10 mouse cellular contexts compared by ENCODE assay signal in the genomic region with DNA sequence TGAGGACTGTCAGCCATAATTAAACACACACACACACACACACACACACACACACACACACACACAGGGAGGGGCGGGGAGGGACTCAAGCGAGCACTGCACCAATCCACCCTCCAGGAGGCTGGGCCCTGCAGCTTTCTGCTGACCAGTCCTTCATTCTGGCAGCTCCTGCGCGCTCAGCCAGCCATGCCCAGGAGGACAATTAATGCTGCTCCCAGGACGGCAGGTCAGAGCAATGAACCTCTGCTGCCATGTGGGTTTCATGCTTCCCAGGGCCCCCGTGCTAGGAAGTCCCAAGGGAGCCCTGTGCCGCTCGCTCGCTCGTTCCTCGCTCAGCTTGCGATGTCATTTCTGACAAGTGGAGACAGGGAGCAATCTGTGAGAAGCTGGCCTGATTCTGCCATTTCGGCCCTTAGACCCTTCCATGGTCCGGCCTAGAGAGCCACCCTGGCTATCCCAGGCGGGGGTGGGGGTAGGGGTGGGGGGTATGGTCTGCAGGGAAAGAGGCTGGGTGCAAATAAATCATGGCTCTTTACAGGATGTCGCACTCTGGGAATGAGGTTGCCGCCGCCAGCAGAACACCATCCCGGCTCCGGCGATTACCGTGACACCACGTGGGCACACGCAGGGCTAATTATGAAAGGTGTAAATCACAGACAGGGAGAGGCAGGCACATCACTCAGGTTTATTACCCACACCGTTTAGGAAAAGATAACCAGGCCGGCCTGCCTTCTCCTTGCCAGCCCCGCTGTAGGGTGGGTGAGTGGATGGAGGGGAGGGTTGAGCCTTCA. TPM values are rescaled to one million over a fixed set of nuclear protein-coding genes. Genes with fewer than 3 reads are reported as not detected.
DNase-seq lines count a peak whose midpoint lies in the region; ATAC-seq and TF ChIP-seq lines count a peak whose summit lies in the region.
"Had no signal": no experiment of that assay in that cellular context is flagged by ENCODE, and none has a peak within 500 bp of the region (broad histone marks: within the 10 kb centered on the region; RNA-seq: fewer than 3 reads in every experiment).

No protein-coding gene starts in this region.

- no peak overlapping the region for H3K9ac ChIP-seq in intestine, embryonic 15.5 days
- 0 out of 2 replicates have a peak overlapping the region, but pooled peaks have one; percentile 4 for H3K9ac ChIP-seq in limb, embryonic 11.5 days (ENCODE audit: low read length)
- H3K9ac ChIP-seq in heart, adult 2 months (ENCODE audit: low read depth, low read length): no peak overlapping the region

- H3K79me2 ChIP-seq in heart, adult 2 months (replicated peaks; ENCODE audit: control insufficient read depth, insufficient read depth, low read length): no peaks in the 10 kb centered on the region

- H3K27me3 ChIP-seq in intestine, embryonic 15.5 days (replicated peaks): no peaks in the 10 kb centered on the region
- H3K27me3 ChIP-seq in limb, embryonic 11.5 days (ENCODE audit: control insufficient read depth, insufficient read depth, low read length): no peaks in the 10 kb centered on the region
- H3K27me3 ChIP-seq in heart, adult 2 months (ENCODE audit: control insufficient read depth, insufficient read depth, low read length): no peaks in the 10 kb centered on the region

- DNase-seq in adrenal gland, postnatal 10 days: peak; percentile 54
- DNase-seq in adrenal gland, adult 18-20 months (ENCODE audit: low spot score in 2 of 2): no peak
- peak; percentile 51 for DNase-seq in limb, embryonic 11.5 days (ENCODE audit: low spot score)
- DNase-seq in retina, embryonic 14.5 days (ENCODE audit: low spot score): peak; percentile 53
- DNase-seq in thymus, postnatal 36 days: no peak
- DNase-seq in frontal cortex, postnatal 10 days (ENCODE audit: low spot score in 2 of 2): no peak
- no peak for DNase-seq in heart, adult 2 months
- DNase-seq: heart, adult 11 months; lung, postnatal 10 days had no signal

- 55% methylated on average over 27 of the region's 27 CpGs for WGBS in intestine, embryonic 15.5 days
- WGBS in limb, embryonic 11.5 days: 16% methylated on average over 27 of the region's 27 CpGs
- 91% methylated on average over 26 of the region's 27 CpGs for WGBS in heart, adult 2 months

- no peak for TF ChIP-seq EP300 in heart, adult 2 months (IDR thresholded peaks at IDR 0.05; ENCODE audit: insufficient read depth, low read depth, low read length)

- H3K9me3 ChIP-seq in intestine, embryonic 15.5 days: no peaks in the 10 kb centered on the region
- no peaks in the 10 kb centered on the region for H3K9me3 ChIP-seq in limb, embryonic 11.5 days (ENCODE audit: control insufficient read depth, low read length)

- H3K36me3 ChIP-seq in intestine, embryonic 15.5 days: no peaks in the 10 kb centered on the region
- no peaks in the 10 kb centered on the region for H3K36me3 ChIP-seq in limb, embryonic 11.5 days (ENCODE audit: control insufficient read depth, insufficient read depth, low read length)
- H3K36me3 ChIP-seq in heart, adult 2 months (ENCODE audit: control insufficient read depth, insufficient read depth, low read length): no peaks in the 10 kb centered on the region

- ATAC-seq in intestine, embryonic 15.5 days: peak; percentile 64; the same call in 1 of the 2 replicates
- ATAC-seq in limb, embryonic 11.5 days (ENCODE audit: insufficient number of reproducible peaks, low FRiP score, low TSS enrichment, low read depth): no peak

- peaks cover 14% of the 10 kb centered on the region for H3K4me1 ChIP-seq in intestine, embryonic 15.5 days (replicated peaks)
- H3K4me1 ChIP-seq in limb, embryonic 11.5 days (ENCODE audit: control insufficient read depth, insufficient read depth, low read length): peaks cover 30% of the 10 kb centered on the region
- no peaks in the 10 kb centered on the region for H3K4me1 ChIP-seq in heart, adult 2 months (ENCODE audit: control insufficient read depth, insufficient read depth, low read length)

- no peak overlapping the region for H3K27ac ChIP-seq in intestine, embryonic 15.5 days
- H3K27ac ChIP-seq in limb, embryonic 11.5 days (replicated peaks; ENCODE audit: low read depth, low read length): no peak overlapping the region
- no peak overlapping the region for H3K27ac ChIP-seq in heart, adult 2 months

- no peak overlapping the region for H3K4me2 ChIP-seq in intestine, embryonic 15.5 days (replicated peaks)
- peak overlapping the region; percentile 25 for H3K4me2 ChIP-seq in limb, embryonic 11.5 days (ENCODE audit: low read depth, severe bottlenecking)

- H3K4me3 ChIP-seq in intestine, embryonic 15.5 days (replicated peaks): no peak overlapping the region
- no peak overlapping the region for H3K4me3 ChIP-seq in limb, embryonic 11.5 days (ENCODE audit: low read depth, low read length)
- no peak overlapping the region for H3K4me3 ChIP-seq in heart, adult 2 months

- TF ChIP-seq POLR2A in heart, adult 2 months (IDR thresholded peaks at IDR 0.05; ENCODE audit: insufficient read depth, low read depth, low read length): no peak

- TF ChIP-seq CTCF in heart, adult 2 months (IDR thresholded peaks at IDR 0.05): no peak

- intact Hi-C loops in heart, adult 2 months (cut with DNase I): no loop called here

RNA-seq across cellular contexts. Expression of a gene that starts 51.7 kb away (rescaled TPM):
- 10 to 100 TPM; 19.1 to 21.8 TPM for total RNA-seq in adrenal gland, postnatal 10 days (2021)
- 10 to 100 TPM; 17.7 to 30.8 TPM for total RNA-seq in adrenal gland, adult 18-20 months (2021)
- 13.9 and 15.3 TPM in 2 replicates for polyA plus RNA-seq in intestine, embryonic 15.5 days (2015; fragmentation: Nextera tagmentation; extraction: Ambion mirVana)
- 10.8 TPM in 2 replicates for polyA plus RNA-seq in limb, embryonic 11.5 days (2014; fragmentation: Nextera tagmentation; extraction: Ambion mirVana)
- total RNA-seq in heart, adult 2 months (2021): 10 to 100 TPM; 61.0 to 73.7 TPM
- 26.0 and 53.7 TPM in 2 replicates for polyA plus RNA-seq in heart, adult 2 months (2012; rRNA removed)

RNA-seq across cellular contexts. Expression of a gene that starts 51.8 kb away (rescaled TPM):
- total RNA-seq in adrenal gland, postnatal 10 days (2021): 1 to 10 TPM in 1 of 2 experiments, under 1 TPM in 1; 0.85 to 1.4 TPM
- 1 to 10 TPM; 1.2 to 1.3 TPM for total RNA-seq in adrenal gland, adult 18-20 months (2021)
- 2.5 and 2.6 TPM in 2 replicates for polyA plus RNA-seq in intestine, embryonic 15.5 days (2015; fragmentation: Nextera tagmentation; extraction: Ambion mirVana)
- polyA plus RNA-seq in limb, embryonic 11.5 days (2014; fragmentation: Nextera tagmentation; extraction: Ambion mirVana): 8.9 and 10.8 TPM in 2 replicates
- total RNA-seq in heart, adult 2 months (2021): under 1 TPM in 1 of 2 experiments, not detected in 1; 0.21 TPM
- polyA plus RNA-seq in heart, adult 2 months (2012; rRNA removed): 0.44 and 0.59 TPM in 2 replicates

Comparison
In these comparisons a context has a peak if more than half of its experiments do, and no peak if none do; other contexts are left out.
1. DNase-seq: peak in adrenal gland, postnatal 10 days (single experiment), limb, embryonic 11.5 days (single experiment) and retina, embryonic 14.5 days (single experiment); none in adrenal gland, adult 18-20 months (0 of 2), thymus, postnatal 36 days (0 of 2), frontal cortex, postnatal 10 days (0 of 2) and heart, adult 2 months (0 of 2).